Mouse (Mus musculus): ENCODE data around the gene Slc34a1. TPM values are rescaled to one million over a fixed set of nuclear protein-coding genes. Genes with fewer than 3 reads are reported as not detected.
A peak's percentile ranks its signal among the peaks of the same experiment; 100 is the strongest.
"Not testable (repeated sequence)": the region's sequence is repeated elsewhere in the genome, so short reads cannot be mapped to it uniquely, and the experiment has no call there.

Slc34a1 gene
- polyA plus RNA-seq, 1 experiment from 2014 or later, result not detected

- no peak overlapping the region for H3K4me3 ChIP-seq
- H3K9me3 ChIP-seq, result no peaks in the 10 kb centered on the region
- H3K9ac ChIP-seq, result no peak overlapping the region
- ATAC-seq (replicated peaks), result no peak
- no peaks in the 10 kb centered on the region for H3K4me1 ChIP-seq
- H3K27ac ChIP-seq, result no peak overlapping the region
- no peaks in the 10 kb centered on the region for H3K27me3 ChIP-seq (replicated peaks)
- 80% methylated on average over 12 of the region's 12 CpGs for whole genome bisulfite sequencing
- no peak overlapping the region for H3K4me2 ChIP-seq
- no peaks in the 10 kb centered on the region for H3K36me3 ChIP-seq (replicated peaks)
Measured at GRCm38 (mm10) chr13:55429226-55429888, 31.4 kb downstream of the Slc34a1 start.

GRCm38 (mm10) chr13:55430566-55430965 is 32.6 kb downstream of the Slc34a1 start:
- H3K27ac ChIP-seq, result no peak overlapping the region
- no peaks in the 10 kb centered on the region for H3K9me3 ChIP-seq
- no peak overlapping the region for H3K4me3 ChIP-seq
- no peaks in the 10 kb centered on the region for H3K36me3 ChIP-seq (replicated peaks)
- ATAC-seq (replicated peaks), result no peak
- H3K9ac ChIP-seq, result no peak overlapping the region
- 90% methylated on average over 2 of the region's 2 CpGs for WGBS
- H3K4me1 ChIP-seq, result no peaks in the 10 kb centered on the region
- H3K4me2 ChIP-seq, result no peak overlapping the region
- no peaks in the 10 kb centered on the region for H3K27me3 ChIP-seq (replicated peaks)

GRCm38 (mm10) chr13:55431889-55432685 is 34.1 kb downstream of the Slc34a1 start:
- no peak overlapping the region for H3K27ac ChIP-seq
- H3K36me3 ChIP-seq (replicated peaks), result no peaks in the 10 kb centered on the region
- no peak overlapping the region for H3K9ac ChIP-seq
- H3K9me3 ChIP-seq, result no peaks in the 10 kb centered on the region; the same call in 1 of the 2 replicates
- ATAC-seq (replicated peaks), result no peak
- H3K4me2 ChIP-seq, result no peak overlapping the region
- no peak overlapping the region for H3K4me3 ChIP-seq
- 78% methylated on average over 10 of the region's 10 CpGs for WGBS
- H3K4me1 ChIP-seq, result no peaks in the 10 kb centered on the region
- no peaks in the 10 kb centered on the region for H3K27me3 ChIP-seq (replicated peaks)

GRCm38 (mm10) chr13:55437111-55437629 is 39.2 kb downstream of the Slc34a1 start:
- H3K27me3 ChIP-seq (replicated peaks); H3K9ac ChIP-seq; H3K36me3 ChIP-seq (replicated peaks); H3K4me2 ChIP-seq; H3K4me3 ChIP-seq; H3K27ac ChIP-seq; H3K9me3 ChIP-seq; H3K4me1 ChIP-seq; ATAC-seq (replicated peaks): not testable (repeated sequence)
- WGBS, result 91% methylated on average over 15 of the region's 15 CpGs

- H3K4me3 ChIP-seq, result peak overlapping the region; percentile 75
- H3K4me2 ChIP-seq, result peak overlapping the region; percentile 66
- H3K9ac ChIP-seq, result peak overlapping the region; percentile 50
- no peaks in the 10 kb centered on the region for H3K36me3 ChIP-seq (replicated peaks)
- no peak for ATAC-seq (replicated peaks)
- no peaks in the 10 kb centered on the region for H3K9me3 ChIP-seq
- peaks cover 30% of the 10 kb centered on the region for H3K4me1 ChIP-seq
- WGBS, result 40% methylated on average over 9 of the region's 9 CpGs
- H3K27me3 ChIP-seq (replicated peaks), result no peaks in the 10 kb centered on the region
- H3K27ac ChIP-seq, result peak overlapping the region; percentile 93
Measured at GRCm38 (mm10) chr13:55443799-55444285, 45.9 kb downstream of the Slc34a1 start.

- H3K4me3 ChIP-seq, result peak overlapping the region; percentile 75
- no peaks in the 10 kb centered on the region for H3K27me3 ChIP-seq (replicated peaks)
- peak overlapping the region; percentile 93 for H3K27ac ChIP-seq
- H3K9me3 ChIP-seq, result no peaks in the 10 kb centered on the region
- ATAC-seq (replicated peaks), result peak; percentile 84
- H3K9ac ChIP-seq, result peak overlapping the region; percentile 50
- peaks cover 30% of the 10 kb centered on the region for H3K4me1 ChIP-seq
- 1% methylated on average over 33 of the region's 33 CpGs for WGBS
- H3K36me3 ChIP-seq (replicated peaks), result no peaks in the 10 kb centered on the region
- H3K4me2 ChIP-seq, result peak overlapping the region; percentile 66
Measured at GRCm38 (mm10) chr13:55444286-55444936, 46.4 kb downstream of the Slc34a1 start.

GRCm38 (mm10) chr13:55444937-55445315 is 46.9 kb downstream of the Slc34a1 start, which contains the start of gene Grk6:
Gene Grk6 (plus strand): TSS chr13:55445072.
- peak within 1 kb of the TSS; percentile 66 for H3K4me2 ChIP-seq
- no peaks in the 10 kb centered on the region for H3K36me3 ChIP-seq (replicated peaks)
- WGBS, result 0% methylated on average over 34 of the region's 35 CpGs
- peak; percentile 97 for ATAC-seq (replicated peaks)
- peak within 1 kb of the TSS; percentile 93 for H3K27ac ChIP-seq
- H3K4me3 ChIP-seq, result peak within 1 kb of the TSS; percentile 75
- no peaks in the 10 kb centered on the region for H3K9me3 ChIP-seq
- H3K9ac ChIP-seq, result peak within 1 kb of the TSS; percentile 85
- H3K27me3 ChIP-seq (replicated peaks), result no peaks in the 10 kb centered on the region
- H3K4me1 ChIP-seq, result peaks cover 30% of the 10 kb centered on the region

GRCm38 (mm10) chr13:55445361-55446091 is 47.5 kb downstream of the Slc34a1 start:
- Histone ChIP-seq H3K36me3 (replicated peaks) (peaks cover 2% of the 10 kb centered on the region; the same call in 1 of the 2 replicates), H3K4me2 (peak overlapping the region; percentile 66), H3K9me3 (no peaks in the 10 kb centered on the region), H3K4me3 (peak overlapping the region; percentile 75), H3K9ac (peak overlapping the region; percentile 85), H3K4me1 (peaks cover 30% of the 10 kb centered on the region), H3K27me3 (replicated peaks) (no peaks in the 10 kb centered on the region), H3K27ac (peak overlapping the region; percentile 93)
- under 1% methylated on average over 54 of the region's 66 CpGs for WGBS
- no peak for ATAC-seq (replicated peaks)

GRCm38 (mm10) chr13:55446483-55447105 is 48.6 kb downstream of the Slc34a1 start:
- no peak for ATAC-seq (replicated peaks)
- H3K9ac ChIP-seq, result peak overlapping the region; percentile 85; the same call in 1 of the 2 replicates
- H3K27ac ChIP-seq, result no peak overlapping the region
- no peaks in the 10 kb centered on the region for H3K9me3 ChIP-seq
- peaks cover 13% of the 10 kb centered on the region for H3K36me3 ChIP-seq (replicated peaks)
- 82% methylated on average over 6 of the region's 6 CpGs for WGBS
- H3K4me3 ChIP-seq, result peak overlapping the region; percentile 75
- H3K4me1 ChIP-seq, result peaks cover 30% of the 10 kb centered on the region
- H3K27me3 ChIP-seq (replicated peaks), result no peaks in the 10 kb centered on the region
- H3K4me2 ChIP-seq, result peak overlapping the region; percentile 66

GRCm38 (mm10) chr13:55447543-55447943 is 49.6 kb downstream of the Slc34a1 start:
- Histone ChIP-seq H3K4me2 (no peak overlapping the region), H3K9me3 (no peaks in the 10 kb centered on the region), H3K27me3 (replicated peaks) (no peaks in the 10 kb centered on the region), H3K36me3 (replicated peaks) (peaks cover 22% of the 10 kb centered on the region), H3K27ac (no peak overlapping the region), H3K4me1 (peaks cover 30% of the 10 kb centered on the region), H3K9ac (no peak overlapping the region), H3K4me3 (no peak overlapping the region)
- no peak for ATAC-seq (replicated peaks)
- WGBS, result 61% methylated on average over 3 of the region's 3 CpGs

GRCm38 (mm10) chr13:55448131-55448530 is 50.1 kb downstream of the Slc34a1 start:
- peaks cover 30% of the 10 kb centered on the region for H3K4me1 ChIP-seq
- peaks cover 28% of the 10 kb centered on the region for H3K36me3 ChIP-seq (replicated peaks)
- H3K4me2 ChIP-seq, result no peak overlapping the region
- WGBS, result 94% methylated on average over 5 of the region's 5 CpGs
- H3K9ac ChIP-seq, result no peak overlapping the region
- H3K9me3 ChIP-seq, result no peaks in the 10 kb centered on the region
- ATAC-seq (replicated peaks), result no peak
- H3K4me3 ChIP-seq, result no peak overlapping the region
- H3K27ac ChIP-seq, result no peak overlapping the region
- H3K27me3 ChIP-seq (replicated peaks), result no peaks in the 10 kb centered on the region
